Mouse (Mus musculus): ENCODE measurements around the gene Cnr2.

The Cnr2 gene

GRCm38 (mm10) chr4:135967086-135967760 is 72.0 kb downstream of the Cnr2 start:
- DNase-seq: no peak

- DNase-seq: no peak
These were observed 73.2 kb downstream of the Cnr2 start for GRCm38 (mm10) chr4:135968271-135968869.

- DNase-seq: no peak
These were observed 74.0 kb downstream of the Cnr2 start for GRCm38 (mm10) chr4:135969070-135969750.
